Mouse (Mus musculus) E14TG2a.4 (cell line): Measurements from ENCODE around the gene Pnp.
"Not testable (repeated sequence)": the region's sequence is repeated elsewhere in the genome, so short reads cannot be mapped to it uniquely, and the experiment has no call there.

Source experiments
- CTCF ChIP-seq: conservative IDR thresholded peaks from 2 replicates; pipeline ENCODE4 v1.5.1; 2014; ENCODE audit warnings: low read length
- NANOG ChIP-seq: IDR thresholded peaks from 2 replicates; pipeline ENCODE4 v1.6.1; 2014; ENCODE audit warnings: borderline replicate concordance, low read length, mixed read lengths

- TF ChIP-seq CTCF, NANOG: not testable (repeated sequence)
Observed at GRCm38 (mm10) chr14:50897992-50898391, 32.9 kb upstream of the Pnp start.
